Mouse (Mus musculus) midbrain, embryonic 11.5 days (tissue): ENCODE measurements around the gene Dennd1a. TPM values are rescaled to one million over a fixed set of nuclear protein-coding genes. Genes with fewer than 3 reads are reported as not detected.

Experiments used
- ATAC-seq: fragments of 200-750 bp; cut with Nextera tagmentation; 2 replicates; pipeline ENCODE4 v1.8.0; 2017; ENCODE audit warnings: moderate TSS enrichment, moderate library complexity; ENCODE audit not compliant: low FRiP score
- DNase-seq: peaks from one replicate; pipeline ENCODE4 v3.0.0; 2015; ENCODE audit warnings: low spot score; ENCODE audit errors: missing footprints
- H3K27ac ChIP-seq: fragments of 300-500 bp; sonication (generic); 2 replicates; pipeline ENCODE4 v1.5.1; 2014; ENCODE audit warnings: low read depth, low read length
- H3K27me3 ChIP-seq: fragments of 300-500 bp; sonication (generic); 2 replicates; pipeline ENCODE4 v1.6.1; 2014; ENCODE audit warnings: mild to moderate bottlenecking, low read length, moderate library complexity, mixed read lengths; ENCODE audit not compliant: control insufficient read depth, insufficient read depth
- H3K36me3 ChIP-seq: fragments of 300-500 bp; sonication (generic); 2 replicates; pipeline ENCODE4 v1.6.1; 2014; ENCODE audit warnings: mild to moderate bottlenecking, low read length, moderate library complexity, mixed read lengths; ENCODE audit not compliant: control insufficient read depth, insufficient read depth
- H3K4me1 ChIP-seq: fragments of 300-500 bp; sonication (generic); 2 replicates; pipeline ENCODE4 v1.6.1; 2014; ENCODE audit warnings: low read length; ENCODE audit not compliant: control insufficient read depth, insufficient read depth
- H3K4me2 ChIP-seq: fragments of 300-500 bp; sonication (generic); 2 replicates; pipeline ENCODE4 v1.6.1; 2014; ENCODE audit warnings: mild to moderate bottlenecking, moderate library complexity
- H3K4me3 ChIP-seq: fragments of 300-500 bp; sonication (generic); 2 replicates; pipeline ENCODE4 v1.5.1; 2014; ENCODE audit warnings: low read depth, low read length
- H3K9ac ChIP-seq: fragments of 300-500 bp; sonication (generic); 2 replicates; pipeline ENCODE4 v1.6.1; 2014; ENCODE audit warnings: low read length
- H3K9me3 ChIP-seq: fragments of 300-500 bp; sonication (generic); 2 replicates; pipeline ENCODE4 v1.6.1; 2016; ENCODE audit warnings: low read length; ENCODE audit not compliant: control insufficient read depth
- WGBS: fragments of 180-500 bp; shearing (Covaris S2); extraction: QIAGEN DNeasy Blood & Tissue Kit; methylation state at CpG from one replicate; pipeline ENCODE4 v1.1.7; 2014; 5-methylcytosine and 5-hydroxymethylcytosine counted together
- polyA plus RNA-seq: library from polyadenylated mRNA; unstranded; fragments of >200 nt; fragmentation: Nextera tagmentation; extraction: Ambion mirVana; gene quantifications from 2 replicates; pipeline ENCODE4 v1.2.1, GENCODE M21; 2014

Dennd1a gene
- polyA plus RNA-seq, 1 experiment from 2014 or later, result 8.8 TPM

GRCm38 (mm10) chr2:37981562-37982403, 305.4 kb downstream of the Dennd1a start:
- Histone ChIP-seq H3K4me1 (peaks cover 3% of the 10 kb centered on the region; the same call in 1 of the 2 replicates), H3K36me3 (no peaks in the 10 kb centered on the region), H3K27me3 (no peaks in the 10 kb centered on the region), H3K4me3 (no peak overlapping the region), H3K9ac (no peak overlapping the region), H3K9me3 (no peaks in the 10 kb centered on the region), H3K27ac (no peak overlapping the region), H3K4me2 (no peak overlapping the region)
- no peak for ATAC-seq
- 76% methylated on average over 15 of the region's 15 CpGs for WGBS
- DNase-seq, result no peak

GRCm38 (mm10) chr2:37974201-37974600, 313.0 kb downstream of the Dennd1a start:
- ATAC-seq (no peak), DNase-seq (peak; percentile 37)
- no peak overlapping the region for H3K4me3 ChIP-seq
- WGBS, result 88% methylated on average over 3 of the region's 3 CpGs
- no peaks in the 10 kb centered on the region for H3K27me3 ChIP-seq
- H3K9ac ChIP-seq, result no peak overlapping the region
- H3K36me3 ChIP-seq, result no peaks in the 10 kb centered on the region
- H3K4me2 ChIP-seq, result no peak overlapping the region
- H3K27ac ChIP-seq, result no peak overlapping the region
- peaks cover 6% of the 10 kb centered on the region for H3K4me1 ChIP-seq
- no peaks in the 10 kb centered on the region for H3K9me3 ChIP-seq

- ATAC-seq (no peak), DNase-seq (no peak)
- Histone ChIP-seq H3K27me3 (no peaks in the 10 kb centered on the region), H3K4me1 (peaks cover 6% of the 10 kb centered on the region), H3K36me3 (no peaks in the 10 kb centered on the region), H3K27ac (no peak overlapping the region), H3K9ac (no peak overlapping the region), H3K4me3 (no peak overlapping the region), H3K9me3 (no peaks in the 10 kb centered on the region), H3K4me2 (no peak overlapping the region)
- 48% methylated on average over 6 of the region's 6 CpGs for WGBS
Observed at GRCm38 (mm10) chr2:37972621-37973020, 314.6 kb downstream of the Dennd1a start.

- Histone ChIP-seq H3K4me1 (peaks cover 6% of the 10 kb centered on the region), H3K27me3 (no peaks in the 10 kb centered on the region), H3K27ac (no peak overlapping the region), H3K9ac (no peak overlapping the region), H3K36me3 (no peaks in the 10 kb centered on the region), H3K9me3 (no peaks in the 10 kb centered on the region), H3K4me2 (no peak overlapping the region), H3K4me3 (no peak overlapping the region)
- WGBS, result 93% methylated on average over 1 of the region's 1 CpGs
- DNase-seq (no peak), ATAC-seq (no peak)
Observed at GRCm38 (mm10) chr2:37971726-37972125, 315.5 kb downstream of the Dennd1a start.

GRCm38 (mm10) chr2:37969713-37970485, 317.3 kb downstream of the Dennd1a start:
- H3K4me1 ChIP-seq, result peaks cover 6% of the 10 kb centered on the region
- H3K36me3 ChIP-seq, result no peaks in the 10 kb centered on the region
- no peaks in the 10 kb centered on the region for H3K27me3 ChIP-seq
- peak; percentile 68 for ATAC-seq
- H3K27ac ChIP-seq, result no peak overlapping the region
- no peaks in the 10 kb centered on the region for H3K9me3 ChIP-seq
- 48% methylated on average over 5 of the region's 5 CpGs for WGBS
- no peak overlapping the region for H3K4me3 ChIP-seq
- DNase-seq, result no peak
- H3K9ac ChIP-seq, result no peak overlapping the region
- H3K4me2 ChIP-seq, result no peak overlapping the region

GRCm38 (mm10) chr2:37964534-37964933, 322.7 kb downstream of the Dennd1a start:
- Histone ChIP-seq H3K4me3 (no peak overlapping the region), H3K36me3 (no peaks in the 10 kb centered on the region; the same call in 1 of the 2 replicates), H3K27me3 (no peaks in the 10 kb centered on the region), H3K27ac (no peak overlapping the region), H3K4me2 (no peak overlapping the region), H3K9me3 (no peaks in the 10 kb centered on the region), H3K4me1 (peaks cover 6% of the 10 kb centered on the region; the same call in 1 of the 2 replicates), H3K9ac (no peak overlapping the region)
- WGBS, result 97% methylated on average over 4 of the region's 4 CpGs
- DNase-seq, result no peak
- no peak for ATAC-seq

- H3K4me3 ChIP-seq, result no peak overlapping the region
- no peaks in the 10 kb centered on the region for H3K9me3 ChIP-seq
- no peaks in the 10 kb centered on the region; the same call in 1 of the 2 replicates for H3K36me3 ChIP-seq
- peaks cover 6% of the 10 kb centered on the region; the same call in 1 of the 2 replicates for H3K4me1 ChIP-seq
- 19% methylated on average over 4 of the region's 4 CpGs for WGBS
- DNase-seq (no peak), ATAC-seq (0 out of 2 replicates have a peak, but pooled peaks have one; percentile 11)
- H3K27ac ChIP-seq, result no peak overlapping the region
- no peaks in the 10 kb centered on the region for H3K27me3 ChIP-seq
- no peak overlapping the region for H3K4me2 ChIP-seq
- peak overlapping the region; percentile 7; the same call in 1 of the 2 replicates for H3K9ac ChIP-seq
Observed at GRCm38 (mm10) chr2:37963362-37963761, 323.8 kb downstream of the Dennd1a start.

- no peak overlapping the region for H3K4me2 ChIP-seq
- H3K27me3 ChIP-seq, result no peaks in the 10 kb centered on the region
- DNase-seq, result no peak
- no peaks in the 10 kb centered on the region for H3K4me1 ChIP-seq
- H3K9ac ChIP-seq, result no peak overlapping the region
- no peak overlapping the region for H3K27ac ChIP-seq
- no peak for ATAC-seq
- no peaks in the 10 kb centered on the region for H3K9me3 ChIP-seq
- no peak overlapping the region for H3K4me3 ChIP-seq
- WGBS, result 25% methylated on average over 2 of the region's 2 CpGs
- H3K36me3 ChIP-seq, result no peaks in the 10 kb centered on the region
Observed at GRCm38 (mm10) chr2:37948424-37948823, 338.8 kb downstream of the Dennd1a start.
